Mouse (Mus musculus) heart, embryonic 14.5 days (tissue): ENCODE measurements at regions not wholly inside any gene's neighbourhood (a gene's known extent, or its start where the extent isn't known, plus 50 kb on each side); places are given as distances from the start of the nearest gene placed in this dataset.

ENCODE experiments used
- ATAC-seq: fragments of 200-750 bp; cut with Nextera tagmentation; 2 replicates; pipeline ENCODE4 v1.8.0; 2017; ENCODE audit warnings: low read depth, moderate TSS enrichment; ENCODE audit not compliant: insufficient number of reproducible peaks, insufficient read depth, low FRiP score
- H3K27ac ChIP-seq, 2 experiments: fragments of 200-500 bp in 1 of 2; fragments of 300-500 bp in 1 of 2; sonication (generic) in 1 of 2; replicated peaks in 1 of 2; 2 replicates each; pipeline ENCODE4 v1.5.1; 2012 to 2014; ENCODE audit warnings: low read depth in 2 of 2, low read length in 2 of 2, control low read depth in 1 of 2, mild to moderate bottlenecking in 1 of 2, mixed read lengths in 1 of 2; ENCODE audit not compliant: control insufficient read depth in 1 of 2, insufficient read depth in 1 of 2
- H3K27me3 ChIP-seq: fragments of 300-500 bp; sonication (generic); 2 replicates; pipeline ENCODE4 v1.6.1; 2014; ENCODE audit warnings: mild to moderate bottlenecking, low read length, control low read depth; ENCODE audit not compliant: control insufficient read depth, insufficient read depth
- H3K36me3 ChIP-seq: fragments of 300-500 bp; sonication (generic); 2 replicates; pipeline ENCODE4 v1.6.1; 2014; ENCODE audit warnings: mild to moderate bottlenecking, control low read depth, low read length, mixed read lengths; ENCODE audit not compliant: control insufficient read depth, insufficient read depth
- H3K4me1 ChIP-seq, 2 experiments: fragments of 200-500 bp in 1 of 2; fragments of 300-500 bp in 1 of 2; sonication (generic) in 1 of 2; 2 replicates each; pipeline ENCODE4 v1.6.1; 2012 to 2014; ENCODE audit warnings: low read length in 2 of 2, control low read depth in 1 of 2, mixed read lengths in 1 of 2; ENCODE audit not compliant: control insufficient read depth in 2 of 2, insufficient read depth in 2 of 2
- H3K4me2 ChIP-seq: fragments of 300-500 bp; sonication (generic); 2 replicates; pipeline ENCODE4 v1.6.1; 2014; ENCODE audit warnings: mild to moderate bottlenecking, low read length
- H3K4me3 ChIP-seq, 2 experiments: fragments of 200-500 bp in 1 of 2; fragments of 300-500 bp in 1 of 2; sonication (generic) in 1 of 2; 2 replicates each; pipeline ENCODE4 v1.5.1; 2012 to 2014; ENCODE audit warnings: low read length in 2 of 2, mild to moderate bottlenecking in 2 of 2, control low read depth in 1 of 2, low read depth in 1 of 2, moderate library complexity in 1 of 2; ENCODE audit not compliant: control insufficient read depth in 1 of 2, insufficient read depth in 1 of 2
- H3K9ac ChIP-seq: fragments of 300-500 bp; sonication (generic); 2 replicates; pipeline ENCODE4 v1.6.1; 2014; ENCODE audit warnings: mild to moderate bottlenecking, low read length
- H3K9me3 ChIP-seq: fragments of 300-500 bp; sonication (generic); 2 replicates; pipeline ENCODE4 v1.6.1; 2016; ENCODE audit warnings: low read length, control low read depth; ENCODE audit not compliant: control insufficient read depth
- WGBS: fragments of 180-500 bp; shearing (Covaris S2); extraction: QIAGEN DNeasy Blood & Tissue Kit; methylation state at CpG from one replicate; pipeline ENCODE4 v1.1.7; 2014; 5-methylcytosine and 5-hydroxymethylcytosine counted together

DNA sequence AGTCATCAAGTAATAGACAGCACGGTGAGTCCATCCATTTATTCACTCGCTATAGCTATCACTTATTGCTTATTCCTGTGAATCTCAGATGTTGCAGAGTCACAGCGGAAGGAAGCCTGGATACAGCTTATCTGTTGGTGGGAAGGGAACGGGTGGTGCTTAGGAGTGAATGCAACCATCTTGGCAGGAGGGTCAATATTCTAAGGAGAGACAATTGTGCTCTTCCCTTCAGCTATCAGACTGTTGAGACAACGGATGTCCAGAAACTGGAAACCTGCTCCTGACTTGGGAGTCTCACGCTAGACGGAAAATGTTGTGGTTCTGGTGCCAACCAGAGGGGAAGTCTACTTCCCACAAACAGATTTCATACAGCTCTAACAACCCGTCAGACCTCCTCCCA lies 103.7 kb upstream of the Kit start:
- H3K9ac ChIP-seq, result no peak overlapping the region
- no peak overlapping the region for H3K4me2 ChIP-seq
- no peaks in the 10 kb centered on the region for H3K27me3 ChIP-seq
- no peak overlapping the region for H3K4me3 ChIP-seq
- no peak for ATAC-seq
- 78% methylated on average over 8 of the region's 8 CpGs for WGBS
- no peaks in the 10 kb centered on the region for H3K4me1 ChIP-seq
- H3K36me3 ChIP-seq, result no peaks in the 10 kb centered on the region
- H3K27ac ChIP-seq, result no peak overlapping the region
- no peaks in the 10 kb centered on the region for H3K9me3 ChIP-seq

DNA sequence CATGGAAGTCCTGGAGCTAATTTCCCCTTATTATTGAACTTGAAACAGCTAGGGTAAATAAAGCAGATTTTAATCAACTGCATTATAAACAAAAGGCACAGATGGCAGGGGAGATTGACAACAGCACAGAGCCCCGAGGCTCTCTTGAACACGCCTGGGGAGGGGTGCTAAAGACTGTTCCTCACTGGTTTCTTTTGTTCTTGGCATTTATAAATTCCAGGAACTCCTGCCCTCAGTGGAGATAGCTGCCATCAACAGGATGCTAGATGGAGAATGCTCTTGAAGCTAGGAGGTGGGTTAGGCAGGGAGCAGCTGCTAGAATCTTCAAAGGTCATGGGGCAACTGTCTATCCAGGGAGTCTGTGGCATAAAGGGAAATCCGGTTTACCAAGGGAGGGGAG lies 102.2 kb upstream of the Kit start:
- WGBS, result 48% methylated on average over 3 of the region's 3 CpGs
- Histone ChIP-seq H3K4me2 (no peak overlapping the region), H3K4me3 (no peak overlapping the region), H3K4me1 (no peaks in the 10 kb centered on the region), H3K27me3 (no peaks in the 10 kb centered on the region), H3K27ac (no peak overlapping the region), H3K36me3 (no peaks in the 10 kb centered on the region), H3K9me3 (no peaks in the 10 kb centered on the region), H3K9ac (no peak overlapping the region)
- no peak for ATAC-seq

DNA sequence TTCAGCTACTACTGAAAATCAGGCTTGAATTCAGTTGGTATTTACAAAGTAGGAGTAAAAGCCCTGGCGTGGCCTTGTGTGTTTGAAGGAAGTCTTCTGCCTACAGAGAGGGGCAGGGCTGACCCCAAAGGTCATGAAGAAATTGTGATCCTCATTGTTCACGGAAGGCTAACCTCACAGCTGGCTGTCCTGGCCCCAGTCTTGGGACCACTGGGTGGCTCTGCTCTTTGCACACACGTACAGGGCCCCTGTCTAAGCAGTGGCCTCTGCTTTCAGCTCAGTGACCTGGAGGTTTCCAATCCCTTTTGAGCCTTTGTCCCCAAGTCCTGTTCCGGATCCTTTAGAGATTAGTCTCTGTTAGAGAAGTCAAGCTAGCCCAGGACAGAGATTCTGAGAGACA lies 99.3 kb upstream of the Kit start:
- no peaks in the 10 kb centered on the region for H3K9me3 ChIP-seq
- no peak for ATAC-seq
- H3K9ac ChIP-seq, result no peak overlapping the region
- H3K27ac ChIP-seq, result no peak overlapping the region
- WGBS, result 72% methylated on average over 4 of the region's 4 CpGs
- no peaks in the 10 kb centered on the region for H3K4me1 ChIP-seq
- no peak overlapping the region for H3K4me2 ChIP-seq
- no peak overlapping the region for H3K4me3 ChIP-seq
- H3K27me3 ChIP-seq, result no peaks in the 10 kb centered on the region
- no peaks in the 10 kb centered on the region for H3K36me3 ChIP-seq

DNA sequence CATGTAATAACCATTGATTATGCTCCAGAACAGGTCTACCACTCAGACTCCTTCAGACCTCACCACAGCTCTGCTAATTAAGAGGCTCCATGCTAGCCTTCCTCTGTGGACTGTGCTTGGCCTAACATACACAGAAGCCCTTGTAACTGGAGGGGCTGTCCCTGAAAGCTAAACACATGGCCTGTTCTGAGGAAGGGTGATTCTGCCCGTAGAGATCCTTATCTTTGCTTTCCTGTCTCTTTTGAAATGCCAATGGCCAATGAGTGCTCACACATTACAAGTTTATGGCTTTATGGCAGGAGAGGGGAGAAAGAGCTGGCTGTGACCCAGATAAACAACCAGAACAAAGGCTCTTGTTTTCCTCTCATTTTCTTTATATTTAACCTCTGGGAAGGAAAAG lies 96.2 kb upstream of the Kit start:
- H3K4me3 ChIP-seq, result no peak overlapping the region
- ATAC-seq, result no peak
- H3K9me3 ChIP-seq, result no peaks in the 10 kb centered on the region
- H3K27ac ChIP-seq, result no peak overlapping the region
- H3K4me2 ChIP-seq, result no peak overlapping the region
- WGBS, result 17% methylated on average over 1 of the region's 1 CpGs
- H3K27me3 ChIP-seq, result no peaks in the 10 kb centered on the region
- H3K36me3 ChIP-seq, result no peaks in the 10 kb centered on the region
- no peak overlapping the region for H3K9ac ChIP-seq
- no peaks in the 10 kb centered on the region for H3K4me1 ChIP-seq

DNA sequence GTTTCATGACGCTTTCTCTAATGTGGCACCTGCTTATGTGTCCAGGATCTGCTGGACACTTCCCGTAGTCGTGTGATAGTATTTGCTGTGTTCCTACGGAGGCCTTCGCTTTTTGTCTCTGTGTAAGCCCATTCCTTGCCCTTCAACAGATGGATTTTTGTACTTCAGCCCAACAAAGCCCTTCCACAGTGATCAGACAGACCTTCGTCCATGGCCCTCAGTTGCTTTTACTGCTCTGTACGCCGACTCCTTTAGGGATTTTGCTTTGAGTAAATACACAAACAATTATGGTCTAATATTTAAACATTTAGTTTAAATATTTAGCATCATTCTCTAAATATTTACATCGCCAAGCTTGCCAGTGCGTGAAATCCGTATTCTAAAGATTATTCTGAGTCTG lies 95.6 kb upstream of the Kit start:
- ATAC-seq, result no peak
- WGBS, result 91% methylated on average over 11 of the region's 11 CpGs

DNA sequence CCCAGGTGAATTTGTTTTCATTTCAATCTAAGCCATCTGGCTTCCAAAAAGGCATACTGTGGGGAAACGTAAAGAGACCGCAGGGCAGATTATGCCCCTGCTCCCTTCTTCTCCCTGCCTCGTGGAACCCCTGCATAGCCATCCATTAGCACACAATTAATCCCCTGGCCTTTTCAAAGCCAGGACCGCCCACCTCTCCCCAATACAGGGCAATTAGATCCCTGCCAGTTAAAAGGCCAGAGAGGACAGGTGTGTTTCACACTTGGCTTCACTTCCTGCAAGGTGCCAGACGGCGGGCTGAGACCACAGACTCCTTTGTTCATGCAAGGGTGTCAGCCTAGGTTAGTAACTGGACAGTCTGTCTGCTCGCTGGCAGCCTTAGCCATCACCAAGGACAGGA lies 93.1 kb upstream of the Kit start:
- no peak for ATAC-seq
- Histone ChIP-seq H3K9ac (no peak overlapping the region), H3K27ac (no peak overlapping the region), H3K4me3 (no peak overlapping the region), H3K36me3 (no peaks in the 10 kb centered on the region), H3K27me3 (no peaks in the 10 kb centered on the region), H3K9me3 (no peaks in the 10 kb centered on the region), H3K4me1 (no peaks in the 10 kb centered on the region), H3K4me2 (no peak overlapping the region)
- 46% methylated on average over 7 of the region's 7 CpGs for WGBS

More for the DNA sequence above, 95.6 kb upstream of the Kit start:
- H3K27ac ChIP-seq, result no peak overlapping the region
- no peaks in the 10 kb centered on the region for H3K9me3 ChIP-seq
- H3K4me3 ChIP-seq, result no peak overlapping the region
- H3K4me1 ChIP-seq, result no peaks in the 10 kb centered on the region
- H3K36me3 ChIP-seq, result no peaks in the 10 kb centered on the region
- H3K9ac ChIP-seq, result no peak overlapping the region
- H3K4me2 ChIP-seq, result no peak overlapping the region
- no peaks in the 10 kb centered on the region for H3K27me3 ChIP-seq

DNA sequence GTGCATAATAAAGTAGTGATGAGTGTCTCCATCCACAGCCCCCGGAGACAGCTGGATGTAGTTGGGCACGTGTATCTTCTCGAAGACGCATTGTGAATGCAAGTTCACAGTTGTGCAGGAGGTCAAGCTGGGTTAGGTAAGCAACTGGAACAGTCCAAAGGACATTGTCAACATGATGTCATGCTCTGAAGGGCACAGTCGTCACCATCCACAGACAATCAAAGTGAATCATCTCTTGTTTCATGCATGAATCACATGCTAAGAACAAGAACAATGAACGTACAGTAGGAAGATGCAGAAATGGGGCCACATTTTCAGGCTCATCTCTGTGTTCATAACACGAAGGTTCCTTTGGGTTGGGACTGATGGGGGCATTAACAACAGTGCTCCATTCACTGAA lies 90.4 kb upstream of the Kit start:
- Histone ChIP-seq H3K4me3 (no peak overlapping the region), H3K9ac (no peak overlapping the region), H3K9me3 (no peaks in the 10 kb centered on the region), H3K4me1 (no peaks in the 10 kb centered on the region), H3K27me3 (no peaks in the 10 kb centered on the region), H3K4me2 (no peak overlapping the region), H3K27ac (no peak overlapping the region), H3K36me3 (no peaks in the 10 kb centered on the region)
- no peak for ATAC-seq
- 82% methylated on average over 7 of the region's 7 CpGs for WGBS

DNA sequence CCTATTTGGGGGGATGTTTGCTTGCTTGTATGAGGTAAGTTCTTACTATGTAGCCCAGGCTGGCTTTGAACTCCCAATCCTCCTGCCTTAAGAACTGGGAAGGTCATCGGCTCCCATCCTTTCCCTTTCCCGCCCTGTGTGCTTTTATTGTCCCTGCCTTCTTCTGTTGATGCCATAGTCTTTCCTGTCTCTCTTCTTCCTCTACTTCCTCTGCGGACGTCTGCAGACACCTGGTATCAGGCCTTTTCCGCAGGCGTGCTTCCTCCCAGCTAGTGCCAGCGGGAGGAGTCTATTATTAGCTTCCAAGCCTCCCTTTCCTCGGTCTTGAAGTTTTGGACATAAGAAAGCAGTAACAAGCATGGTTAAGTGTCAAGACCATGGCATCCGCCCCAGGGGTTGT lies 83.9 kb upstream of the Kit start:
- H3K27me3 ChIP-seq, result no peaks in the 10 kb centered on the region
- no peaks in the 10 kb centered on the region for H3K4me1 ChIP-seq
- no peaks in the 10 kb centered on the region for H3K36me3 ChIP-seq
- WGBS, result 39% methylated on average over 9 of the region's 9 CpGs
- no peak overlapping the region for H3K4me2 ChIP-seq
- H3K27ac ChIP-seq, result no peak overlapping the region
- H3K9ac ChIP-seq, result no peak overlapping the region
- no peak for ATAC-seq
- H3K9me3 ChIP-seq, result no peaks in the 10 kb centered on the region
- no peak overlapping the region for H3K4me3 ChIP-seq
